In the genomic region with DNA sequence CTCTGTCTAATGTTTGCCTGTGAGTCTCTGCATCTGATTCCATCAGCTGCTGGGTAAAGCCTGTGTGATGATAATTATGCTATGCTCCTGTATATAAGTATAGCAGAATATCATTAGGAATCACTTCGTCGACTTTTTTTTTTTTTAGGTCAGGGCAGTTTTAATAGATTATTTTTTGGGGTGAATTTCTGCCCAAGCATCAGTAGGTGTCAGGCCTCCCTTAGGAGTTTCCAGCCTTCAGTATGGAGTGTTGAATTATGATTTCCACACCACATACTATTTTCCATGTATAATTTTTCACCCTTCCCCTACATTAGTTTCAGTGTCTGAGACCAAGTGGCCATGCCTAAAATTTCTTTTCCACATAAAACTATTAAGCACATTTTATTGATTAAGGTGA, we compare ENCODE assay signal across 19 mouse cellular contexts.
"Had no signal": no experiment of that assay in that cellular context is flagged by ENCODE, and none has a peak within 500 bp of the region (broad histone marks: within the 10 kb centered on the region; RNA-seq: fewer than 3 reads in every experiment).

No protein-coding gene starts in this region.

- H3K4me3 ChIP-seq: kidney, embryonic 15.5 days; lung, embryonic 15.5 days; megakaryocyte, embryonic 14.5 days; midbrain, embryonic 10.5 days; neural tube, embryonic 12.5 days; neural tube, embryonic 15.5 days had no signal

- DNase-seq: kidney, adult 11 months; kidney, adult 8-10 months; kidney, postnatal 10 days; kidney, postnatal 36 days; lung, adult 18-20 months; lung, postnatal 10 days; lung, postnatal 36 days; midbrain, embryonic 14.5 days; right cerebral cortex, adult 18-20 months; right cerebral cortex, postnatal 14 days; right cerebral cortex, postnatal 4 days; thymus, postnatal 25 days had no signal

- H3K4me2 ChIP-seq: kidney, embryonic 15.5 days; lung, embryonic 15.5 days; neural tube, embryonic 12.5 days; neural tube, embryonic 15.5 days had no signal

- H3K9me3 ChIP-seq: kidney, embryonic 15.5 days; lung, embryonic 15.5 days; megakaryocyte, embryonic 14.5 days; midbrain, embryonic 10.5 days; neural tube, embryonic 12.5 days; neural tube, embryonic 15.5 days had no signal

- H3K27ac ChIP-seq: kidney, embryonic 15.5 days; liver, embryonic 14.5 days; lung, embryonic 15.5 days; midbrain, embryonic 10.5 days; neural tube, embryonic 12.5 days; neural tube, embryonic 15.5 days had no signal

- H3K27me3 ChIP-seq: kidney, embryonic 15.5 days; lung, embryonic 15.5 days; megakaryocyte, embryonic 14.5 days; neural tube, embryonic 12.5 days; neural tube, embryonic 15.5 days had no signal

- H3K36me3 ChIP-seq: kidney, embryonic 15.5 days; lung, embryonic 15.5 days; midbrain, embryonic 10.5 days; neural tube, embryonic 12.5 days; neural tube, embryonic 15.5 days had no signal

- H3K4me1 ChIP-seq: kidney, embryonic 15.5 days; lung, embryonic 15.5 days; megakaryocyte, embryonic 14.5 days; midbrain, embryonic 10.5 days; neural tube, embryonic 12.5 days; neural tube, embryonic 15.5 days had no signal

- H3K9ac ChIP-seq: kidney, embryonic 15.5 days; liver, embryonic 14.5 days; lung, embryonic 15.5 days; neural tube, embryonic 12.5 days; neural tube, embryonic 15.5 days had no signal
